Mouse (Mus musculus) gonadal fat pad, adult 2 months (tissue): Measurements from ENCODE around the gene Megf9. TPM values are rescaled to one million over a fixed set of nuclear protein-coding genes. Genes with fewer than 3 reads are reported as not detected.
A peak's percentile ranks its signal among the peaks of the same experiment; 100 is the strongest.

ENCODE experiments used
- DNase-seq: peaks from one replicate; pipeline ENCODE4 v3.0.0-alpha.2; 2012; ENCODE audit warnings: low read depth
- polyA plus RNA-seq: library from polyadenylated mRNA; depleted of rRNA; stranded (reverse); fragments of >200 nt; gene quantifications from 2 replicates; pipeline ENCODE4 v1.2.3, GENCODE M21; 2012; rRNA removed

Megf9 gene
- polyA plus RNA-seq, 1 experiment: 14.9 TPM

GRCm38 (mm10) chr4:70420202-70420601 is 114.6 kb downstream of the Megf9 start:
- no peak for DNase-seq

GRCm38 (mm10) chr4:70412126-70412525 is 122.7 kb downstream of the Megf9 start:
- DNase-seq: no peak

GRCm38 (mm10) chr4:70409994-70410721 is 124.6 kb downstream of the Megf9 start, which contains the start of gene Cdk5rap2:
Gene Cdk5rap2, minus strand, starts transcription at chr4:70410443.
- peak; percentile 75 for DNase-seq

GRCm38 (mm10) chr4:70409456-70409855 is 125.3 kb downstream of the Megf9 start:
- no peak for DNase-seq

GRCm38 (mm10) chr4:70402109-70402819 is 132.5 kb downstream of the Megf9 start:
- DNase-seq: no peak

- no peak for DNase-seq
Measured at GRCm38 (mm10) chr4:70399476-70399875, 135.3 kb downstream of the Megf9 start.

- no peak for DNase-seq
Measured at GRCm38 (mm10) chr4:70399074-70399473, 135.7 kb downstream of the Megf9 start.

- no peak for DNase-seq
Measured at GRCm38 (mm10) chr4:70398088-70398487, 136.7 kb downstream of the Megf9 start.

- no peak for DNase-seq
Measured at GRCm38 (mm10) chr4:70396701-70397100, 138.1 kb downstream of the Megf9 start.

GRCm38 (mm10) chr4:70394736-70395135 is 140.1 kb downstream of the Megf9 start:
- DNase-seq: no peak

- no peak for DNase-seq
Measured at GRCm38 (mm10) chr4:70391760-70392372, 142.9 kb downstream of the Megf9 start.

- no peak for DNase-seq
Measured at GRCm38 (mm10) chr4:70391073-70391472, 143.7 kb downstream of the Megf9 start.

GRCm38 (mm10) chr4:70386206-70386605 is 148.6 kb downstream of the Megf9 start:
- no peak for DNase-seq

GRCm38 (mm10) chr4:70377359-70377758 is 157.4 kb downstream of the Megf9 start:
- DNase-seq: no peak

Other genes starting within 250 kb of the Megf9 start
- gene Cdk5rap2, start 124.6 kb downstream of the Megf9 start, polyA plus RNA-seq: 3.7 and 5.6 TPM in 2 replicates